Mouse (Mus musculus) forebrain, embryonic 16.5 days (tissue): ENCODE measurements around the gene Chga. TPM values are rescaled to one million over a fixed set of nuclear protein-coding genes. Genes with fewer than 3 reads are reported as not detected.

Source experiments
- ATAC-seq: fragments of 200-750 bp; cut with Nextera tagmentation; 2 replicates; pipeline ENCODE4 v1.8.0; 2017; ENCODE audit warnings: mild to moderate bottlenecking, moderate library complexity
- H3K27ac ChIP-seq: fragments of 300-500 bp; sonication (generic); 2 replicates; pipeline ENCODE4 v1.5.1; 2014; ENCODE audit warnings: low read length, control low read depth
- H3K27me3 ChIP-seq: fragments of 300-500 bp; sonication (generic); replicated peaks from 2 replicates; pipeline ENCODE4 v1.6.1; 2014; ENCODE audit warnings: low read length; ENCODE audit not compliant: control insufficient read depth, insufficient read depth
- H3K36me3 ChIP-seq: fragments of 300-500 bp; sonication (generic); 2 replicates; pipeline ENCODE4 v1.6.1; 2014; ENCODE audit not compliant: control insufficient read depth, insufficient read depth
- H3K4me1 ChIP-seq: fragments of 300-500 bp; sonication (generic); replicated peaks from 2 replicates; pipeline ENCODE4 v1.6.1; 2014; ENCODE audit warnings: low read length; ENCODE audit not compliant: control insufficient read depth, insufficient read depth
- H3K4me2 ChIP-seq: fragments of 300-500 bp; sonication (generic); 2 replicates; pipeline ENCODE4 v1.6.1; 2014; ENCODE audit warnings: mild to moderate bottlenecking, low read length, control low read depth
- H3K4me3 ChIP-seq: fragments of 300-500 bp; sonication (generic); replicated peaks from 2 replicates; pipeline ENCODE4 v1.5.1; 2014; ENCODE audit warnings: mild to moderate bottlenecking, low read length, control low read depth
- H3K9ac ChIP-seq: fragments of 300-500 bp; sonication (generic); replicated peaks from 2 replicates; pipeline ENCODE4 v1.6.1; 2014; ENCODE audit warnings: low read depth, low read length, control low read depth
- H3K9me3 ChIP-seq: fragments of 300-500 bp; sonication (generic); 2 replicates; pipeline ENCODE4 v1.6.1; 2016; ENCODE audit warnings: low read length; ENCODE audit not compliant: control insufficient read depth
- WGBS: fragments of 180-500 bp; shearing (Covaris S2); extraction: QIAGEN DNeasy Blood & Tissue Kit; methylation state at CpG from one replicate; pipeline ENCODE4 v1.1.7; 2014; 5-methylcytosine and 5-hydroxymethylcytosine counted together
- polyA plus RNA-seq: library from polyadenylated mRNA; unstranded; fragments of >200 nt; fragmentation: Nextera tagmentation; extraction: Ambion mirVana; gene quantifications from 2 replicates; pipeline ENCODE4 v1.2.1, GENCODE M21; 2015

Chga gene
- 97.7 and 118 TPM in 2 replicates for polyA plus RNA-seq

DNA sequence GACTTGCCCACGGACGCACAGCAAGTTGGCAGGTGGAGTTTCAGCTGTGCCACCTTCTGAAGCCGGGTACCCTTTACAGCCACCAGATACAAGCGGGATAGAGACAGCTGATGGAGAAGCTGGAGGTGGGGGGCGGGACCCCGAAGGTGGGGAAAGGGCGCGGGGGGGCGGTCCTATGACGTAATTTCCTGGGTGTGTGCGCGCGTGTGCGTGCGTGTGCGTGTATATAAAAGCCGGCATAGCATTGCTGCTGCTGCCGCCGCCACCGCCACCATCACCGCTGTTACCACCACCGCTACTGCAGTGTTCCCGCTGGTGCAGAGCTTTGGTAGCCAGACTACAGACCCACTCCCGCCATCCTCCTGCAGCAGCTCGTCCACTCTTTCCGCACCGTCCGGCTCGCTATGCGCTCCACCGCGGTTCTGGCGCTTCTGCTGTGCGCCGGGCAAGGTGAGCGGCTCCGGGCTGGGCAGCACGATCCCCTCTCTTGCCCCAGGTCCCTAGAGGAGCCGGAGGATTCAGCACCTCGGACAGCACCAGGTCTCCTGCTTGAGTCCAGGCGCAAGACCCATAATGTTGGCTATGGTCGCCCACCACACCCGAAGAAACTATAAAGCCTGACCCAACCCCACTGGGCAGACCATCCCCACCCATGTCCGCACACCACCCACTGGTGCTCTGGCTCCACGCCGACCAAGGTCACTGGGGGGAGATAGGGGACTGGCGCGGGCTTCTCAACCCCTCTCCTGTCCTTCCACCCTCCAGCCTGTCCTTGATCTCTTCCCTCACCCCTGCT lies at the start of gene Chga:
Gene Chga (plus strand): TSS at position 249 of the 796 bp plus-strand sequence.
- no peaks in the 10 kb centered on the region for H3K9me3 ChIP-seq
- WGBS = 2% methylated on average over 48 of the region's 48 CpGs
- peaks cover 16% of the 10 kb centered on the region for H3K4me1 ChIP-seq
- H3K27me3 ChIP-seq = 0 out of 2 replicates have a peak, but pooled peaks cover 2% of the 10 kb centered on the region
- H3K9ac ChIP-seq = peak within 1 kb of the TSS; percentile 87
- peak within 1 kb of the TSS; percentile 73 for H3K27ac ChIP-seq
- H3K36me3 ChIP-seq = no peaks in the 10 kb centered on the region
- peak within 1 kb of the TSS; percentile 91 for H3K4me2 ChIP-seq
- peak; percentile 83 for ATAC-seq
- H3K4me3 ChIP-seq = peak within 1 kb of the TSS; percentile 84

- no peak for ATAC-seq
- 81% methylated on average over 9 of the region's 9 CpGs for WGBS
- no peaks in the 10 kb centered on the region for H3K36me3 ChIP-seq
- H3K4me2 ChIP-seq = no peak overlapping the region
- no peaks in the 10 kb centered on the region for H3K9me3 ChIP-seq
- H3K27ac ChIP-seq = no peak overlapping the region
- H3K4me3 ChIP-seq = no peak overlapping the region
- H3K9ac ChIP-seq = no peak overlapping the region
- no peaks in the 10 kb centered on the region for H3K4me1 ChIP-seq
- H3K27me3 ChIP-seq = no peaks in the 10 kb centered on the region
These were observed 49.5 kb upstream of the Chga start for GRCm38 (mm10) chr12:102505131-102505713.

- Histone ChIP-seq H3K9me3 (no peaks in the 10 kb centered on the region), H3K36me3 (no peaks in the 10 kb centered on the region), H3K4me2 (no peak overlapping the region), H3K4me3 (no peak overlapping the region), H3K27ac (no peak overlapping the region), H3K9ac (no peak overlapping the region), H3K27me3 (no peaks in the 10 kb centered on the region), H3K4me1 (peaks cover 5% of the 10 kb centered on the region)
- WGBS = 91% methylated on average over 7 of the region's 7 CpGs
- ATAC-seq = no peak
These were observed 48.8 kb upstream of the Chga start for GRCm38 (mm10) chr12:102505949-102506348.

- H3K4me3 ChIP-seq = no peak overlapping the region
- no peaks in the 10 kb centered on the region for H3K9me3 ChIP-seq
- peak overlapping the region; percentile 87 for H3K27ac ChIP-seq
- H3K4me1 ChIP-seq = peaks cover 19% of the 10 kb centered on the region
- no peaks in the 10 kb centered on the region for H3K27me3 ChIP-seq
- ATAC-seq = peak; percentile 92
- no peaks in the 10 kb centered on the region for H3K36me3 ChIP-seq
- 0% methylated on average over 3 of the region's 3 CpGs for WGBS
- H3K9ac ChIP-seq = no peak overlapping the region
- H3K4me2 ChIP-seq = no peak overlapping the region
These were observed 43.4 kb upstream of the Chga start for GRCm38 (mm10) chr12:102511363-102511762.

DNA sequence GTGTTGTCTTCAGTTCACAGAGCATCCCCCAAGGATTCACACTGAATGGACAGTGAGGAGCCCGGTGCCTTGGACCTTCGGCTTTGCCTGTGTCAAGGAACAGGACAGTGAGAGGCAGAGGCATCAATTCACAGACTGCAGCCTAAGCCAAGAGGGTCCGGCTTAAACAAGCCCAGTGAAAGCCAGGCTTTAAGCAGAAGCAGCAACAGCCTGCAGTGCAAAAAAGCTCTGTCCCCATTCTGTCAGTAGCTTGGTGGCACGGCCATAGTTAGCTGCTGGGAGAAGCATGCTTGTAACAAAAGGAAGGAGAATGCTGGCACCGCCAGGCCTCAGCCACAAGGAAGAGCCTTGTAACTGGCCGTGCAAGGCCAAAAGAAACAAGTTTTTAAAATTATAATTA lies 40.6 kb upstream of the Chga start:
- Histone ChIP-seq H3K9me3 (no peaks in the 10 kb centered on the region), H3K4me2 (no peak overlapping the region), H3K36me3 (no peaks in the 10 kb centered on the region), H3K9ac (no peak overlapping the region; the same call in 1 of the 2 replicates), H3K27me3 (no peaks in the 10 kb centered on the region), H3K27ac (peak overlapping the region; percentile 74), H3K4me1 (peaks cover 19% of the 10 kb centered on the region), H3K4me3 (no peak overlapping the region)
- ATAC-seq = no peak
- 36% methylated on average over 6 of the region's 6 CpGs for WGBS

- H3K4me1 ChIP-seq = peaks cover 19% of the 10 kb centered on the region
- H3K36me3 ChIP-seq = no peaks in the 10 kb centered on the region
- no peaks in the 10 kb centered on the region for H3K27me3 ChIP-seq
- ATAC-seq = 0 out of 2 replicates have a peak, but pooled peaks have one; percentile 25
- H3K9me3 ChIP-seq = no peaks in the 10 kb centered on the region
- WGBS = 63% methylated on average over 6 of the region's 6 CpGs
- H3K4me2 ChIP-seq = no peak overlapping the region
- H3K9ac ChIP-seq = no peak overlapping the region
- H3K4me3 ChIP-seq = no peak overlapping the region
- H3K27ac ChIP-seq = peak overlapping the region; percentile 74
These were observed 40.0 kb upstream of the Chga start for GRCm38 (mm10) chr12:102514751-102515150.

DNA sequence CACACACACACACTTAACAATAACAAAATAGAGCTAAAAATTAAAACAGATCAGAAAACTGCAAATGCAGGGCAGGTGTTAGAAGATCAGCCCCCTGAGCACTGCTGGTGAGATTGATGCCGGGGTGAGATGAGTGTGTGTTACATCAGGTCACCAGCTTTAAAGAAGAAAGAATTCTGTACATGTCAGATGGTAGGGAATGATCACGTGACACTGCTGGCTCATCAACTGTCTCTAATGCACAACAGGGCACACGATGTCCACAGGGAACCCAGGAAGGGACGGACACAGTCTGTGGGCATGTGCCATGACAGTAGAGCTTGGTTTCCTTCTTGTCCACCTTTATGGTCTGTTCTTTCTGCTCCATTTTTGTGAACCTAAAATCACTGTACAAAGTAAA lies 38.6 kb upstream of the Chga start:
- Histone ChIP-seq H3K27ac (no peak overlapping the region), H3K27me3 (no peaks in the 10 kb centered on the region), H3K9ac (no peak overlapping the region), H3K4me1 (peaks cover 12% of the 10 kb centered on the region), H3K36me3 (no peaks in the 10 kb centered on the region), H3K4me3 (no peak overlapping the region), H3K4me2 (no peak overlapping the region), H3K9me3 (no peaks in the 10 kb centered on the region)
- WGBS = 88% methylated on average over 4 of the region's 4 CpGs
- no peak for ATAC-seq

GRCm38 (mm10) chr12:102517647-102518046 lies 37.1 kb upstream of the Chga start:
- Histone ChIP-seq H3K36me3 (no peaks in the 10 kb centered on the region), H3K4me2 (no peak overlapping the region), H3K27me3 (no peaks in the 10 kb centered on the region), H3K9me3 (no peaks in the 10 kb centered on the region), H3K9ac (no peak overlapping the region), H3K27ac (no peak overlapping the region), H3K4me3 (no peak overlapping the region), H3K4me1 (peaks cover 12% of the 10 kb centered on the region)
- no peak for ATAC-seq
- WGBS = 60% methylated on average over 13 of the region's 13 CpGs

DNA sequence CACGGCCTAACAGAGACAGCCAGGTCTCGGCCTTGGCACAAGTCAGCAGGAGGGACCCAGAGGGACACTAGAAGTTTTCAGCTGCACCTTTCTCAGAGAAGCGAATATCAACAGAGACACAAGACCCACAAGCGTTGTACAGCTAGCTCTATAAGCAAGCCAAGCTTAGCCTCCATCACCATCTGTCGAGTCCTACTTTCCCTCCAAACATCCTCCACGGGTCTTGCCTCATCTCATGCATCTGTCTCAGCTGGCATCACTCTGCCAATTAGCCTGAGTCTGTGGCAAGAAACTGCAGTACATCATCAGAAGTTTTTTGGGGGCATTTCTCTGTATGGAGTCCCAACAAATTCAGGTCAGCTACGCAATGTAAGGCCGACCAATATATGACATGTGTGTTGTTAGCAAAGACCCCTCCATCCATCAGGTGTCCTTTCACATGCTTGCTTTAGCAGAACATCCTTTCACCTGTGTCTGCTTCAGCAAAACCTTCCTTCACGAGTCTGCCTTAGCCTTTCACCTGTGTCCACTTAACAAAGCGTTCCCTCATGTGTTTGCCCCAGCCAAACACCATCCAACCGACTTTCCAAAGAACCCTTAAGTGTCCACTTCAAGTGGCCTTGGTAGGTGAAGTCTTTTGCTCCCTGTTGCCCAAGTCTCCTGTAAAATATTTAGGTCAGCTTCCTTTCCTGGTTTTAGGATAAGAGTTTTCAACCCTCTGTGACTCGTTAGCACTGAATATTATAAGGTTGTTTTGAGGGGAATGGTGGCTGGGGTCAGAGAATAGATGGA lies 34.6 kb upstream of the Chga start:
- Histone ChIP-seq H3K27ac (no peak overlapping the region), H3K9me3 (no peaks in the 10 kb centered on the region), H3K4me2 (no peak overlapping the region), H3K27me3 (no peaks in the 10 kb centered on the region), H3K4me3 (no peak overlapping the region), H3K9ac (no peak overlapping the region), H3K36me3 (no peaks in the 10 kb centered on the region), H3K4me1 (peaks cover 5% of the 10 kb centered on the region)
- no peak for ATAC-seq
- WGBS = 85% methylated on average over 12 of the region's 12 CpGs
